Mouse (Mus musculus) cerebellum, postnatal 14 days (tissue): Measurements from ENCODE around the gene Gm47289.

Experiments used
- DNase-seq, 2 experiments: peaks; one replicate each; pipeline ENCODE4 v3.0.0; 2021; ENCODE audit warnings: mixed read lengths in 2 of 2

Gm47289 gene

DNA sequence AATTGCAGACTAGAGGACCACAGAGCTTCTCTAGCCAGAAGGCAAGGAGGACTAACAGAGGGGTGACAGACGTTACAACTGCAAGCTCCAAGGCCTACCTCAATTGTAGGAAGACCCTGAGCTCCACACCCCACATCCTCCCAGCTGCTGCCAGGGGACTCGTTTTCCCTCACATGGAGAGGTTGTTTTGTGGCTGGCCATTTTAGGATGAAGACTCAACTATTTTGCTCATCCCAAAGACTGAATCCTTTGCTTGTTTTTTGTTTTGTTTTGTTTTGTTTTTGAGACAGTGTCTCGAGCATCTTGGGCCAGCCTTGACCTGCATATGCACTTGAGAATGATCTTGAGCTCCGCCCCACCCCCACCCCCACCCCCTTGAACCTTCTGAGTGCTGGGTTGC lies at the start of gene Gm47289:
Gene Gm47289 (plus strand): TSS at position 301 of the 400 bp plus-strand sequence.
- DNase-seq: no peak

- DNase-seq: no peak
Measured at GRCm38 (mm10) chr9:119109685-119110353, 49.1 kb upstream of the Gm47289 start.

- no peak for DNase-seq
Measured at GRCm38 (mm10) chr9:119110640-119111039, 48.3 kb upstream of the Gm47289 start.

GRCm38 (mm10) chr9:119114911-119115310 lies 44.0 kb upstream of the Gm47289 start:
- no peak for DNase-seq

- DNase-seq: peak in 1 of 2 experiments; percentile 41
Measured at GRCm38 (mm10) chr9:119119409-119120167, 39.4 kb upstream of the Gm47289 start.

- no peak for DNase-seq
Measured at GRCm38 (mm10) chr9:119120168-119120560, 38.8 kb upstream of the Gm47289 start.

- DNase-seq: no peak
Measured at GRCm38 (mm10) chr9:119122596-119123369, 36.2 kb upstream of the Gm47289 start.

DNA sequence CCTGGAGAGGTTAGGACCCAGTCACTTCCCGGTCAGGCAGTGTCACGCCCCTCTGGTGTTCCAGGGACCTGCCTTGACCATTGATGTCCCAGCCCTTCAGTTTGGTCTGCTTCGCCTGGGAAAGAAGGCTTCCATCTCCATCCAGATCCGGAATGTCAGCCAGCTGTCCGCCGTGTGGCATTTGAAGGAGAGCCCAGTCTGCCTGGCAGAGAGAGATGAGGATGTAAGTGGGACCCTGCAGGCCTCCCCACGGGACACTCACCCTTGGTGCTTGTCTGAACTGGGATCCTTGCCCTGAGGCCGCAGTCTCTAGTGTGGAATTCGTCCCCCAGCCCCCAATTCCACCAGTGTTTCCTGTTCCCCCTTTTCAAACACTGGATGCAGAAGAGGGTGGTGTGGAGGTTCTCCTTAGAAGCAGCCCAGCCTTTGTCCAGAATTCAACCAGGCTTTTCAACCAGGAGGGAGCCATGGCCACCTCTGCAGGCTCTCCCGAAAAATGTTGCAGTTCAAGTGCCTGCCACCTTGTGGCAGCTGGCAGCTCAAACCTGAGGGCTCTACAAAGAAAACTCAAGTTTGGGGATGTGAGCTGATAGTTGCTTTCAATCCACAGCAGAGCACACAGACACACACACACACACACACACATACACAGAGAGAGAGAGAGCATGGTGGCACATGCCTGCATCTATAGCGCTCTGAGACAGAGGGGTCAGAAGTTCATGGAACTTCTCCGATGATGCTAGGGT lies 30.4 kb upstream of the Gm47289 start:
- DNase-seq: peak; percentile 46 to 55

DNA sequence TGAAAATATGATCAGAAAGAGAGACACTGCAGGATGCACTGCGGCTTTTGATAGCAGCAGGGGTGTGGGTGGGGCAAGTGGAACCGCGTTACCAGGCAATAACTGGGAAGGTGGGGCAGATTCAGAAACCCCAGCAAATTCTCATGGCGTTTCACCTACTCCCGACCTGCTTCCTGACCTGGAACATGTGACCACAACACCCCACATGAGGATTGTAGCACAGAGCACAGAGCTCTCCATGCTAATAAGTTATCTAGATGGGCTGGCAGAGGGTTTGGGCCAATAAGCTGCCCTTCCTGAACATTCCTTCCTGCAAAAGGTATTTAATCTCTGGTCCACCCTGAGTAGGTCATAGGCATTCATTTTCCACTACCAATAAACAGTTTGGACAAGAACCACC lies 28.3 kb upstream of the Gm47289 start:
- no peak for DNase-seq

GRCm38 (mm10) chr9:119138836-119139235 lies 20.1 kb upstream of the Gm47289 start:
- peak; percentile 32 to 57 for DNase-seq

DNA sequence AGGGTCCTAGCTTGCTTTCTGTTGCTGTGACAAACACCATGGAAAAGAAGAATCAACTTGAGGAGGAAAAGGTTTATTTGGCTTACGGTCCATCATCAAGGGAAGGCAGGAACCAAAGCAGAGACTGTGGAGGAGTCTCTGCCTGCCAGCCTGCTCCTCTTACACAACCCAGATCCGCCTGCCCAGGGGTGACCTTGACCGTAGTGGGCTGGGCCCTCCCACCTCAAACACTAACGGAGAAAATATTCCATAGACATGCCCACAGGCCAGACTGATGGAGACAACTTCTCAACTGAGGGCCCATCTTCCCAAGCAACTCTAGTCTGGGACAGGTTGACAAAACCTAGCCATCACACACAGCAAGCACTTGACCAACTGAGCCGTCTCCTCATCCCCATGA lies 16.9 kb upstream of the Gm47289 start:
- DNase-seq: no peak

GRCm38 (mm10) chr9:119143372-119143771 lies 15.6 kb upstream of the Gm47289 start:
- peak; percentile 26 to 62 for DNase-seq

DNA sequence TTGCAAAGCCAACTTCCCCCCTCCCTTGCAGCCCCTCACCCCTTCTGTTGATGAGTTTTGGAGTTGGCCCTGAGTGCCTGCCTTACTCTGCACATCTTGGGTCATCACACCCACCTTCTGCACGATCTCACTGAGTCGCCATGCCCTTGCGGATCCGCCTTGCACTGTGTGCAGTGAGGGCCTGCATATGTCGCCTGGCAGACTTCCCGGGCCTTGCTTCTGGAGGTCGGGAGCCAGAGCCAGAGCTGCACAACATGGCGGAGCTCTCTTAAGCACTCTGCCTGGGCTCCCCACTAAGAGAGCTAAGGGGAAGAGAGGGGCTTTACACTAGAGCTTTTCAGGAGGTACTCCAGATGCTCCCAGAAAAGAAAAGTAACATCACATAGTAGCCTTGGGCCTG lies 14.3 kb upstream of the Gm47289 start:
- DNase-seq: peak; percentile 93 to 94

DNA sequence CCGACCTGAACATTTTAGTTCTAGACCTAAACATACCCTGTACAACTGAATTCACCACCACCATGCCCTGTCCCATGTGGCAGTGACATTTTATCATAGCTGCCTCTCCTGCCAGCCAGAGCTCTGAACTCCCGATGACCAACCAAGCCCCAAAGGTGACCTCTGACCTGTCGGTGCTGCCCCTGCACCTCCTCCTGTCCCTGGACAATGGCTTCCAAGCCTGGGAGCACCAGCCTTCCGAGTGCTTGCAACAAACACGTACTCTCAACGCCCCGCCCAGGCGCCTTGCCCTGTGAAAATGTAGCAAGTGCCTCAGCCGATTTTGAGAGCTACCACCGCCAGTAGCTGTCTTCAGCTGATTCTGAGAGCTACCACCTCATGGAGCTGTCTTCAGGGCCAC lies 13.8 kb upstream of the Gm47289 start:
- no peak for DNase-seq

GRCm38 (mm10) chr9:119145638-119146037 lies 13.3 kb upstream of the Gm47289 start:
- no peak for DNase-seq

- peak in 1 of 2 experiments; percentile 39 for DNase-seq
Measured at GRCm38 (mm10) chr9:119146098-119146770, 12.7 kb upstream of the Gm47289 start.

GRCm38 (mm10) chr9:119149601-119150000 lies 9.4 kb upstream of the Gm47289 start:
- no peak for DNase-seq

GRCm38 (mm10) chr9:119151751-119152150 lies 7.2 kb upstream of the Gm47289 start:
- DNase-seq: no peak

DNA sequence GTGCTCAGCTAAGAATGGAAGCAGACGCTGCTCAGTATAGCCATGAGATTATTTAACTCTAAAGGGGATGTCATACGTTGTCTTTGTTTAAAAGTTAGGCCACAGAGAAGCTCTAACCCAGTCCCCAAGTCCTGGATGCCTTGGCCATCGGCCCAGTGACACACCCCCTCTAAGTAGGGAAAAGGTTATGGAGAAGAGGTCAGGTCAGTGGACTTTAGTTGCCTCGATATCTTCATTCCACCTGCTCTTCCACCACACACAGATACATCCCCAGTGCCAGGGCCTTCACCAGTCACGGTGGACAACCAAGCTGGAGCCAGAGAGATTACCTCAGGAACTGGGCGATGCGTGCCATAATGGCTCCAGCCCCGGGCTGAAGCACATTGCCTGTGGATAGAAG lies 3.5 kb upstream of the Gm47289 start:
- DNase-seq: no peak

GRCm38 (mm10) chr9:119155826-119156225 lies 3.1 kb upstream of the Gm47289 start:
- peak in 1 of 2 experiments; percentile 64 for DNase-seq

- peak; percentile 82 to 90 for DNase-seq
Measured at GRCm38 (mm10) chr9:119156278-119157201, 2.4 kb upstream of the Gm47289 start, which contains the start of gene Acaa1b. TSS of gene Acaa1b (minus strand) at chr9:119157093.
